Mouse (Mus musculus): ENCODE results near the gene Vwa8. TPM values are rescaled to one million over a fixed set of nuclear protein-coding genes. Genes with fewer than 3 reads are reported as not detected.

Gene Vwa8
- polyA plus RNA-seq, 1 experiment from 2014 or later = 15.5 TPM

- H3K9ac ChIP-seq = no peak overlapping the region
- peaks cover 9% of the 10 kb centered on the region; the same call in 1 of the 2 replicates for H3K4me1 ChIP-seq (replicated peaks)
- H3K4me3 ChIP-seq = no peak overlapping the region
- H3K27ac ChIP-seq = no peak overlapping the region
- no peaks in the 10 kb centered on the region for H3K9me3 ChIP-seq (replicated peaks)
- 0 out of 2 replicates have a peak, but pooled peaks have one; percentile 55 for ATAC-seq (replicated peaks; ENCODE audit: insufficient number of reproducible peaks, insufficient read depth, low FRiP score, low read depth)
- 0 out of 2 replicates have a peak overlapping the region, but pooled peaks have one; percentile 8 for H3K4me2 ChIP-seq
- no peaks in the 10 kb centered on the region for H3K27me3 ChIP-seq
- 41% methylated on average over 9 of the region's 9 CpGs for WGBS
- peaks cover 6% of the 10 kb centered on the region; the same call in 1 of the 2 replicates for H3K36me3 ChIP-seq
Observed at GRCm38 (mm10) chr14:79034511-79034913, 185.7 kb downstream of the Vwa8 start.

- Histone ChIP-seq H3K4me3 (no peak overlapping the region), H3K4me1 (replicated peaks) (peaks cover 9% of the 10 kb centered on the region; the same call in 1 of the 2 replicates), H3K9me3 (replicated peaks) (no peaks in the 10 kb centered on the region), H3K9ac (no peak overlapping the region), H3K27me3 (no peaks in the 10 kb centered on the region), H3K4me2 (no peak overlapping the region), H3K36me3 (peaks cover 6% of the 10 kb centered on the region; the same call in 1 of the 2 replicates), H3K27ac (no peak overlapping the region)
- WGBS = 92% methylated on average over 9 of the region's 9 CpGs
- ATAC-seq (replicated peaks; ENCODE audit: insufficient number of reproducible peaks, insufficient read depth, low FRiP score, low read depth) = no peak
Observed at GRCm38 (mm10) chr14:79035575-79035974, 186.7 kb downstream of the Vwa8 start.

GRCm38 (mm10) chr14:79047186-79047585 lies 198.3 kb downstream of the Vwa8 start:
- no peak overlapping the region for H3K27ac ChIP-seq
- no peak overlapping the region for H3K4me2 ChIP-seq
- WGBS = 50% methylated on average over 2 of the region's 2 CpGs
- no peak overlapping the region for H3K4me3 ChIP-seq
- ATAC-seq (replicated peaks; ENCODE audit: insufficient number of reproducible peaks, insufficient read depth, low FRiP score, low read depth) = no peak
- H3K4me1 ChIP-seq (replicated peaks) = no peaks in the 10 kb centered on the region
- H3K9ac ChIP-seq = no peak overlapping the region
- no peaks in the 10 kb centered on the region for H3K9me3 ChIP-seq (replicated peaks)
- no peaks in the 10 kb centered on the region for H3K36me3 ChIP-seq
- no peaks in the 10 kb centered on the region for H3K27me3 ChIP-seq

- no peak for ATAC-seq (replicated peaks; ENCODE audit: insufficient number of reproducible peaks, insufficient read depth, low FRiP score, low read depth)
- 74% methylated on average over 6 of the region's 6 CpGs for WGBS
- H3K27ac ChIP-seq = no peak overlapping the region
Observed at GRCm38 (mm10) chr14:79047956-79048355, 199.1 kb downstream of the Vwa8 start.

GRCm38 (mm10) chr14:79049544-79049943 lies 200.7 kb downstream of the Vwa8 start:
- H3K27ac ChIP-seq = no peak overlapping the region
- H3K4me2 ChIP-seq = no peak overlapping the region
- ATAC-seq (replicated peaks; ENCODE audit: insufficient number of reproducible peaks, insufficient read depth, low FRiP score, low read depth) = no peak
- no peaks in the 10 kb centered on the region for H3K27me3 ChIP-seq
- H3K36me3 ChIP-seq = no peaks in the 10 kb centered on the region
- H3K9ac ChIP-seq = no peak overlapping the region
- H3K4me1 ChIP-seq (replicated peaks) = no peaks in the 10 kb centered on the region
- 72% methylated on average over 11 of the region's 11 CpGs for WGBS
- H3K4me3 ChIP-seq = no peak overlapping the region
- no peaks in the 10 kb centered on the region for H3K9me3 ChIP-seq (replicated peaks)

More at GRCm38 (mm10) chr14:79047956-79048355, 199.1 kb downstream of the Vwa8 start:
- Histone ChIP-seq H3K4me3 (no peak overlapping the region), H3K27me3 (no peaks in the 10 kb centered on the region), H3K36me3 (no peaks in the 10 kb centered on the region), H3K4me1 (replicated peaks) (no peaks in the 10 kb centered on the region), H3K9ac (no peak overlapping the region), H3K9me3 (replicated peaks) (no peaks in the 10 kb centered on the region), H3K4me2 (no peak overlapping the region)

- WGBS = 73% methylated on average over 3 of the region's 3 CpGs
- H3K27me3 ChIP-seq = no peaks in the 10 kb centered on the region
- H3K9ac ChIP-seq = no peak overlapping the region
- H3K27ac ChIP-seq = no peak overlapping the region
- H3K4me3 ChIP-seq = no peak overlapping the region
- H3K36me3 ChIP-seq = no peaks in the 10 kb centered on the region
- H3K4me2 ChIP-seq = no peak overlapping the region
- no peaks in the 10 kb centered on the region for H3K9me3 ChIP-seq (replicated peaks)
- ATAC-seq (replicated peaks; ENCODE audit: insufficient number of reproducible peaks, insufficient read depth, low FRiP score, low read depth) = no peak
- no peaks in the 10 kb centered on the region for H3K4me1 ChIP-seq (replicated peaks)
Observed at GRCm38 (mm10) chr14:79065636-79066035, 216.8 kb downstream of the Vwa8 start.

- Histone ChIP-seq H3K27ac (no peak overlapping the region), H3K27me3 (no peaks in the 10 kb centered on the region), H3K9ac (no peak overlapping the region), H3K36me3 (no peaks in the 10 kb centered on the region), H3K4me1 (replicated peaks) (0 out of 2 replicates have a peak, but pooled peaks cover under 1% of the 10 kb centered on the region), H3K9me3 (replicated peaks) (no peaks in the 10 kb centered on the region), H3K4me2 (no peak overlapping the region), H3K4me3 (no peak overlapping the region)
- 91% methylated on average over 1 of the region's 1 CpGs for WGBS
- no peak for ATAC-seq (replicated peaks; ENCODE audit: insufficient number of reproducible peaks, insufficient read depth, low FRiP score, low read depth)
Observed at GRCm38 (mm10) chr14:79069515-79069914, 220.7 kb downstream of the Vwa8 start.

GRCm38 (mm10) chr14:79074786-79075185 lies 225.9 kb downstream of the Vwa8 start:
- no peaks in the 10 kb centered on the region for H3K9me3 ChIP-seq (replicated peaks)
- no peaks in the 10 kb centered on the region for H3K36me3 ChIP-seq
- H3K4me1 ChIP-seq (replicated peaks) = 0 out of 2 replicates have a peak, but pooled peaks cover 6% of the 10 kb centered on the region
- ATAC-seq (replicated peaks; ENCODE audit: insufficient number of reproducible peaks, insufficient read depth, low FRiP score, low read depth) = no peak
- H3K27me3 ChIP-seq = no peaks in the 10 kb centered on the region
- no peak overlapping the region for H3K4me2 ChIP-seq
- H3K9ac ChIP-seq = no peak overlapping the region
- no peak overlapping the region for H3K27ac ChIP-seq
- no peak overlapping the region for H3K4me3 ChIP-seq
- 37% methylated on average over 8 of the region's 8 CpGs for WGBS

- Histone ChIP-seq H3K27ac (peak overlapping the region; percentile 32; the same call in 1 of the 2 replicates), H3K4me3 (no peak overlapping the region), H3K4me1 (replicated peaks) (0 out of 2 replicates have a peak, but pooled peaks cover 6% of the 10 kb centered on the region), H3K9me3 (replicated peaks) (no peaks in the 10 kb centered on the region), H3K27me3 (no peaks in the 10 kb centered on the region), H3K9ac (no peak overlapping the region), H3K4me2 (no peak overlapping the region), H3K36me3 (no peaks in the 10 kb centered on the region)
- WGBS = 60% methylated on average over 9 of the region's 9 CpGs
- ATAC-seq (replicated peaks; ENCODE audit: insufficient number of reproducible peaks, insufficient read depth, low FRiP score, low read depth) = no peak
Observed at GRCm38 (mm10) chr14:79076560-79077300, 227.9 kb downstream of the Vwa8 start.

- H3K9ac ChIP-seq = no peak overlapping the region
- ATAC-seq (replicated peaks; ENCODE audit: insufficient number of reproducible peaks, insufficient read depth, low FRiP score, low read depth) = no peak
Observed at GRCm38 (mm10) chr14:79083573-79083972, 234.7 kb downstream of the Vwa8 start.

GRCm38 (mm10) chr14:79086006-79086405 lies 237.2 kb downstream of the Vwa8 start:
- Histone ChIP-seq H3K27me3 (no peaks in the 10 kb centered on the region), H3K36me3 (no peaks in the 10 kb centered on the region), H3K9ac (no peak overlapping the region), H3K27ac (no peak overlapping the region), H3K4me1 (replicated peaks) (peaks cover 17% of the 10 kb centered on the region), H3K4me3 (no peak overlapping the region), H3K4me2 (no peak overlapping the region), H3K9me3 (replicated peaks) (no peaks in the 10 kb centered on the region)
- 64% methylated on average over 5 of the region's 5 CpGs for WGBS
- ATAC-seq (replicated peaks; ENCODE audit: insufficient number of reproducible peaks, insufficient read depth, low FRiP score, low read depth) = no peak

More at GRCm38 (mm10) chr14:79083573-79083972, 234.7 kb downstream of the Vwa8 start:
- Histone ChIP-seq H3K4me1 (replicated peaks) (peaks cover 6% of the 10 kb centered on the region; the same call in 1 of the 2 replicates), H3K4me2 (no peak overlapping the region), H3K4me3 (no peak overlapping the region), H3K36me3 (no peaks in the 10 kb centered on the region), H3K27ac (no peak overlapping the region), H3K9me3 (replicated peaks) (no peaks in the 10 kb centered on the region), H3K27me3 (no peaks in the 10 kb centered on the region)
- WGBS = 51% methylated on average over 7 of the region's 7 CpGs

- Histone ChIP-seq H3K36me3 (peaks cover 9% of the 10 kb centered on the region), H3K4me1 (replicated peaks) (peaks cover 11% of the 10 kb centered on the region), H3K9ac (no peak overlapping the region), H3K4me2 (no peak overlapping the region), H3K27me3 (no peaks in the 10 kb centered on the region), H3K9me3 (replicated peaks) (no peaks in the 10 kb centered on the region), H3K27ac (peak overlapping the region; percentile 50), H3K4me3 (no peak overlapping the region)
- peak; percentile 81 for ATAC-seq (replicated peaks; ENCODE audit: insufficient number of reproducible peaks, insufficient read depth, low FRiP score, low read depth)
- 15% methylated on average over 2 of the region's 2 CpGs for WGBS
Observed at GRCm38 (mm10) chr14:79089464-79089863, 240.6 kb downstream of the Vwa8 start.

Data from heart, embryonic 15.5 days (tissue).